Mouse (Mus musculus) megakaryocyte, embryonic 14.5 days (primary cell): Measurements from ENCODE around the gene Sp6. TPM values are rescaled to one million over a fixed set of nuclear protein-coding genes. Genes with fewer than 3 reads are reported as not detected.

Experiments
- H3K27me3 ChIP-seq: replicated peaks from 2 replicates; pipeline ENCODE3; 2012; ENCODE audit warnings: inconsistent platforms
- H3K36me3 ChIP-seq: replicated peaks from 2 replicates; pipeline ENCODE3; 2012; ENCODE audit warnings: low read length, inconsistent platforms, mixed read lengths
- H3K4me1 ChIP-seq: 2 replicates; pipeline ENCODE4 v1.6.1; 2012; ENCODE audit warnings: inconsistent platforms
- H3K4me3 ChIP-seq: replicated peaks from 2 replicates; pipeline ENCODE3; 2012; ENCODE audit warnings: moderate library complexity, mild to moderate bottlenecking, inconsistent platforms
- H3K9me3 ChIP-seq: 2 replicates; pipeline ENCODE4 v1.6.1; 2012; ENCODE audit warnings: inconsistent platforms
- FLI1 ChIP-seq: IDR thresholded peaks from 2 replicates; pipeline ENCODE4 v1.6.1; 2012; ENCODE audit warnings: low read length, inconsistent platforms, mixed read lengths
- GATA1 ChIP-seq: IDR thresholded peaks from 3 replicates; pipeline ENCODE4 v1.6.1; 2012; ENCODE audit warnings: mixed read lengths, low read length, inconsistent platforms, borderline replicate concordance
- polyA plus RNA-seq: library from polyadenylated mRNA; stranded (reverse); fragments of >175 nt; gene quantifications from 2 replicates; pipeline ENCODE4 v1.2.3, GENCODE M21; 2012; ENCODE audit warnings: low replicate concordance; ENCODE audit not compliant: insufficient read depth

The Sp6 gene
- polyA plus RNA-seq, 1 experiment, result 0.77 TPM

DNA sequence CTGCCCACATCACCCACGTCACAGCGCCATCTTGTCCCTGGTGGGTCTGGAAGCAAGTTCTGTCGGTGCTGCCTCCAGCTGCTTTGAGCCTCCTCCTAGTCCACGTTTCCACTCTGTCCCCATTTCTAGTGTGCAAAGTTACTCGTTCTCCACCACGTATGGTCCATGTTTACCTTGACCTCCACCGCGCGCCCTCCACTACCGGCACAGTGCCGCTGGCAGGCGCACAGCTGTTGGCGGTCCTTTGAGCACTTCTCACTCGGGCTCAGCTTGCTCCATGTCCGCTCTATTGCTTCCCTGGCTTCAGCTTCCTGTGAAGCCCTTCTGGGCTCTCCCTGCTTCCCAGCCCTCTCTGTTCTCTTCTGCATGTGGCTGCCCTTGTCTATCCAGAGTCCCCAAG is 31.7 kb upstream of the Sp6 start:
- H3K9me3 ChIP-seq, result no peaks in the 10 kb centered on the region
- peaks cover 37% of the 10 kb centered on the region for H3K27me3 ChIP-seq
- H3K36me3 ChIP-seq, result no peaks in the 10 kb centered on the region
- peaks cover 41% of the 10 kb centered on the region for H3K4me1 ChIP-seq
- H3K4me3 ChIP-seq, result no peak overlapping the region
- TF ChIP-seq GATA1 (no peak), FLI1 (no peak)

DNA sequence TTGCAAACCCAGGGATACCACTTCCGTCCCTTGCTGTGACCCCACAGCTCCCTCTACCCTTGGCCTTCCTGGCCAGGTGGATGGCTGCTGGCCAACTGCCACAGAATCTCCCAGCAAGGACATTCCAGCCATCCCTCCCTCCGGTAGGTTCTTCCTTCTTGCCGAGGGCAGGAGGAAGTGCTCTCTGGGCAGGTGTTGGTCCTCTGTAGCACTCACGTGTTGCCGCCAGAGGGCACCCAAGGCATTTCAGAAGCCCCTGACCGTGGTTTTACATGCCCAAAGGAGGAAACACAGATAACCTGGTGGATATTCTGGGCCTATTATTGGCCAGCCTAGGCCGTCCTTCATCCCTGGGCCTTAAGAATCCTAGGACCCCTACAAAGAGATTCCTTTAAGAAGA is 30.8 kb upstream of the Sp6 start:
- H3K4me1 ChIP-seq, result peaks cover 48% of the 10 kb centered on the region
- H3K27me3 ChIP-seq, result peaks cover 43% of the 10 kb centered on the region
- TF ChIP-seq GATA1, result no peak
- no peak for TF ChIP-seq FLI1
- peak overlapping the region; percentile 86 for H3K4me3 ChIP-seq
- no peaks in the 10 kb centered on the region for H3K36me3 ChIP-seq
- no peaks in the 10 kb centered on the region for H3K9me3 ChIP-seq

DNA sequence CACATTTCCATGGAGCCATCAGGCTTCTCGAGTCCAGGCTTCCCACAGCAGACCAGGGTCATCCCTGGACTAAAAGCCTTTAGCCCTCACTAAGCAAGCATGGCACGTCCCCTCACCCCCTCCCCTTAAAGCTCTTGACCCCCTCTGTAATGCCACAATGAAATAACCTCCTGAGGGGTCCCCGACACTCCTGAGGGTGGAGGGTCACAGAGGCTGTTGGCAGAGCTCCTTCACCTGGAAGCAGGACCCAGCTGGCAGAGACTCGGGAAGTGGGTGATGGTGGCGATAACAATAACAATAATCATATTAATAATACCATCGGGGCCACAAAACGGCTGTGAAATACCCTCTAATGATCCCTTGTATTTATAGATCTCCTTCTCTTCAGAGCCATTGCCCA is 30.3 kb upstream of the Sp6 start, which contains the start of gene Sp2:
TSS of gene Sp2 (minus strand) at position 101 of the 400 bp plus-strand sequence.
- peaks cover 53% of the 10 kb centered on the region for H3K4me1 ChIP-seq
- TF ChIP-seq FLI1, result no peak
- no peak for TF ChIP-seq GATA1
- peak within 1 kb of the TSS; percentile 86 for H3K4me3 ChIP-seq
- no peaks in the 10 kb centered on the region for H3K9me3 ChIP-seq
- peaks cover 47% of the 10 kb centered on the region for H3K27me3 ChIP-seq
- no peaks in the 10 kb centered on the region for H3K36me3 ChIP-seq

DNA sequence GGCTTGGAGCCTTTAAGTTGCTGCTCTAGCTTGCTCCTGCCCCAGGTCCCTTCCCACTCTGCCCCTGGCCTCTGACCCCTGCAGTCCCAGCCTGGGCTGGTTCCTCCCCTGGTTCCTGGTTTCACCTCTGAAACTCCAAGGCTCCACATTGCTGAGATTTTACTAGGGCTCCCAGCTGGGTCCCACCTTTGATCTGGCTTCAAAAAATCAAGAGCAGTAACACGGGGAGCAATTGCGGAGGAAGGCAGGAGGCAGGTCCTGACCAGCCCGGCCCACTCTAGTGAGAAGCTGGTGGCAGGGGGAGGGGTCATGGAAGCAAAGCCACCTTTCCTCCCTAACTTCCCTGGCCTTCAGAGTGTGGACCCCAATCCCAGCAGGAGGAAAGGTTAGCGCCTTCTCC is 28.3 kb upstream of the Sp6 start:
- Histone ChIP-seq H3K4me1 (peaks cover 55% of the 10 kb centered on the region), H3K9me3 (peaks cover 8% of the 10 kb centered on the region), H3K36me3 (no peaks in the 10 kb centered on the region), H3K27me3 (peaks cover 57% of the 10 kb centered on the region), H3K4me3 (no peak overlapping the region)
- TF ChIP-seq GATA1 (no peak), FLI1 (no peak)

DNA sequence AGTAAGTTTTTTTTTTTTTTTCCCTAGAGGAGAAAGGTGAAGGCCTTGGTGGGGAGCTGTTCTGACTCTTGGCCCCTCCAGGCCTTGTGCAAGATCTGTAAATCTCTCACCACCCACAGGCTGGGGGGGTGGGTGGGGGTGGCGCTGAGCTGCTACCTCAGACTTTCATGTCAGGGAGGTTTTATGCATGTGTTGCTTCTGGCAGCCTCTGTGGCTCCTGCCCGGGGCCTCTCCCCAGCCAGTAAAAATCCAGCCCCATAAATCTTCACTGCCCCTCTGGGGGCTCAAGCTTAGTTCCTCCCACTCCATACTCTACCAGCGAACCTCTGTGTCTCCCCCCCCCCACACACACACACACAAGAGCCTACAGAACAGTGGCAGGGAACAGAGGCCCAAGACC is 26.7 kb upstream of the Sp6 start:
- Histone ChIP-seq H3K27me3 (peaks cover 55% of the 10 kb centered on the region), H3K36me3 (no peaks in the 10 kb centered on the region), H3K9me3 (peaks cover 8% of the 10 kb centered on the region), H3K4me1 (peaks cover 59% of the 10 kb centered on the region), H3K4me3 (no peak overlapping the region)
- TF ChIP-seq FLI1 (no peak), GATA1 (no peak)

DNA sequence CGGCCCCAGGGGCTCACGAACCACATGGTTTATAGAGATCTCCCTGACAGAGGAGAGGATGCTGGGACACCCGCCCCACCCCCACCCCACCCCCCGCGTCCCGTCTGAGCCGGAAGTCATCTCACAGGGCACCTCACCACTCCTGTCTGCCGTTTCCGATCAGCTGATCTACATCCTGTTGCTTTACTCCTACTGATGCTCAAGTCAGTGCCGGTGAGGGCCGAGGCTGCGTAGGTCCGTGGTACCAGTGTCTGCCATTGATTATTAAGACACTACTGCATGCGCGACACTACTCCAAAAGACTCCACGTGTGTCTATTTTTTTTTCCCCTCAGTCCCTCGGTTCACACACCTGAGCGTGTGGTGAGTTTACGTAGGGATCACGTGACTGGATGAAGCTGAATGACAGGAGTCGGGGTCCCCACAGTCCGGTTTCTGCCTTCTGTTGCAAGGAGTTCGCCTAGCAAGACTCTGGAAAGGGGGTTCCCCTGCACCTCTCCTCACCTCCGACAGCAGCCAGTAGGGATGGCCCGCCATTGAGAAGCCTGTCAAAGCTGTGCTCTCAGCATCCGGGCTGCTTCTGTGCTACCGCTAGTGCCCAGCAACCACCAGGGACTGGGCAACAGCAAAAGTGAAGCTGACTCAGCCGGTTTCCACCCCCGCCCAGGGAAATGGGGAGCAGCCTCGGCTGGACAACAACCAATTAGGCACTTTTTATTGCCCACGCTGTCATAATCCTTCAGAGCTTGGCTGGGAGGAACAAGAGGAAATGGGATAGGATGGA is 25.1 kb upstream of the Sp6 start:
- peaks cover 51% of the 10 kb centered on the region for H3K27me3 ChIP-seq
- peaks cover 8% of the 10 kb centered on the region for H3K9me3 ChIP-seq
- TF ChIP-seq GATA1 (no peak), FLI1 (no peak)
- peaks cover 61% of the 10 kb centered on the region for H3K4me1 ChIP-seq
- H3K4me3 ChIP-seq, result peak overlapping the region; percentile 88
- no peaks in the 10 kb centered on the region for H3K36me3 ChIP-seq

DNA sequence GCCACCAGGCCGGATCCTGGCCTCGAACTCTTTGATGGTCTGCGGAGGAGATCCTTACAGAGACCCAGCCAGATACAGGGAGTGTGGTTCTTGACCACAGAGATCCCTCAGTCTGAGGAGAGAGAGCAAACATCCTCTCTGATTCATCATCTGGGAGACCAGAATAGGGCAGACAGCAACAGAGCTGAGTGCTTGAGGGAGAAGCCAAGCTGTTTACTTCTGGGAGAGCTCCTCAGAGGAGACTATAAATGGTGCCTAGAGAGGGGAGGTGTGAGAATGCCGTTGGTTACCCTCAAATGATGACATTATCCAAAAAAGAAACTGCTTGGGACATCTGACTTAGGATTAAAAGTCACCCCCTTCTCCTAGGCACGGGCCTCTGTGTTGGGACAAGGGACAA is 21.7 kb upstream of the Sp6 start:
- Histone ChIP-seq H3K27me3 (peaks cover 44% of the 10 kb centered on the region), H3K4me3 (no peak overlapping the region), H3K4me1 (peaks cover 95% of the 10 kb centered on the region), H3K9me3 (peaks cover 8% of the 10 kb centered on the region), H3K36me3 (no peaks in the 10 kb centered on the region)
- TF ChIP-seq GATA1, result no peak
- TF ChIP-seq FLI1, result no peak

DNA sequence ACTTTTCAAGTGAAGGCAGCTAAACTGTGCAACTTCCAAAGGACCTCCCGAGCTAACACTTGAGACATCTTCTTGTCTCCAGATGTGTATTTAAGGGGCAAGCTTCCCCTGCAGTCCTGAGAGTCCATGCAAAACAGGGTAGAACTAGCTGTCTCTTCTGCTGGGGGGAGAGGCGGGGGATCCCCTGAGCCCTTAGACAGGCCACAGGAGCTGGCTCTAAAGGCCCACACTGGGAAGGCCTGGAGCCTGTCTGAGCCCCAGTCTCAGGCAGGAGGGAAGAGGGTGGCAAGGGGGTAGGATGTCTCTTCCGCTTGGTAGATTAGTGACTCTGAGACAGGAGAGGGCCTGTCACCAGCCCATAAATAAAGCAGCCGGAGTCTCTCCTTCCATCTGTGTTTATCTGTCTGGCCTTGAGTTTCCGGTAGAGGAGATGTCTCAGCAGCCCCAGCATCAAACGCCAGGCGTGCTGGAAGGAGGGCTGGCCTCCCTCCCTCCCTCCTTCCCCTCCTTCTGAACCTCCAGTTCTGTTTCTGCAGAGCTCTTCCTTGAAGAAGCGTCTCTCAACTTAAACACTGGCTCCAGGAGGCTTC is 20.4 kb upstream of the Sp6 start:
- Histone ChIP-seq H3K4me3 (peak overlapping the region; percentile 10), H3K9me3 (peaks cover 8% of the 10 kb centered on the region), H3K27me3 (peaks cover 44% of the 10 kb centered on the region), H3K4me1 (peaks cover 96% of the 10 kb centered on the region), H3K36me3 (no peaks in the 10 kb centered on the region)
- TF ChIP-seq GATA1 (no peak; the same call in 2 of the 3 replicates), FLI1 (no peak)

DNA sequence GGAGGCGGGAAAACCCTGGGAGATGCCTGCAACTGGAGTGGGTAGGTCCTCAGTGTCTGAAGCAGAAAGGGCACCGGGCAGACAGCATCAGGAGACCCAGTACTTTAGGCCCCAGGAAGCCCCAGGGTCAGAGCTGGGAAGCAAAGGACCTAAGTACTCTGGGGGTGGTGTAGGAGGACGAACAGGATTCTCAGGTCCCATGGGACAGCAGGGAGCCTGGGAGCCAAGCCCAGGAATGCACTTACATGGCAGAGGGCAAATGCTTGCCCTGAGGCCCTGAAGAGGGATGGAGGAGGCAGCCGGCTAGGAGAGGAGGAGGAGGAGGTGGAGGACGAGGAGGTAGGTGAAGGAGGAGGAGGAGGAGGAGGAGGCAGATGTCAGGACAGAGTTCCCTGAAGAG is 18.2 kb upstream of the Sp6 start:
- Histone ChIP-seq H3K4me1 (peaks cover 91% of the 10 kb centered on the region), H3K9me3 (no peaks in the 10 kb centered on the region), H3K27me3 (peaks cover 47% of the 10 kb centered on the region), H3K36me3 (no peaks in the 10 kb centered on the region), H3K4me3 (no peak overlapping the region)
- TF ChIP-seq FLI1, result no peak
- TF ChIP-seq GATA1, result no peak

DNA sequence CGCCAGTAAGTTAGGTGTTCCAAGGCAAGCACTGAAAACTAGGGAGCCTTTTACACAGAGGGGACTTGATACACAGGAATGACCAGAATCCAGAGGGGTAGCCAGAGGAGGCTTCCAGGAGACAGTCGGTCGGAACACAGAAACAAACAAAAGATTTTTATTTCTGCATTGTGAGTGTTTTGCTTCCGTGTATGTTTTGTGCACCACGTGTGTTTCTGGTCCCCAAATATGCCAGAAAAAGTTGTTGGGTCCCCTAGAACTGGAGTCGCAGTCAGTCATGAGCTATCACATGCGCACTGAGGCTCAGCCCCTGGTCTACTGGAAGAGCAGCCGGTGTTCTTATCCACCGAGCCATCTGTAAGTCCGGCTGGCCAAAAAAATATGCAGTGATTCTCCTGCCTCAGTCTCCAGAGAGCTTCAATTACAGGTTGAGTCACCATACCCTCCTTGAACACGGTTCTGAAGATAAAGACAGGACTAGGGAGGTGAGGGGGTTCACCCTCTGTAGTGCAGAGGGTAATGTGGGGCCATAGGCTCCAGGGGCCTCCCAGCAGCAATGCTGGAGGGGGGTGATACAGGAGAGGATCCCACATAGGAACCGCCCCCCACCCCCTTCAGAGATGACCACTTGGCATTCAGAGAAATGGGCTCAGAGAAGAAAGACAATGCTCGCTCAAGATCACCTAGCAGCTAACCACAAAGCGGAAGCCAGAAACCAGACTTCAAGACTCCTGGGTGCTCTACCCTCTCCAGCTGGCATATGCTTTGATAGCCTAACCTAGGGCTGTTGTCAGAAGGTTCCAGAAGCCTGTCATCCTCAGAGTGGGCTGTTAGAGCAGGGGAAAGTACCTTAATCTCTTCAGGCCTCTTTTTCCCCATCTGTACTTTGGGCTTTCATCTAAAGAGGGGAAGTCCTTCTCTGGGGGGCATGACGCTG is 17.1 kb upstream of the Sp6 start:
- no peaks in the 10 kb centered on the region for H3K36me3 ChIP-seq
- no peak overlapping the region for H3K4me3 ChIP-seq
- TF ChIP-seq GATA1, result no peak
- no peak for TF ChIP-seq FLI1
- H3K9me3 ChIP-seq, result no peaks in the 10 kb centered on the region
- peaks cover 50% of the 10 kb centered on the region for H3K27me3 ChIP-seq
- H3K4me1 ChIP-seq, result peaks cover 87% of the 10 kb centered on the region
